Mouse (Mus musculus) stomach, embryonic 16.5 days (tissue): ENCODE results near the gene Cyp2d34. TPM values are rescaled to one million over a fixed set of nuclear protein-coding genes. Genes with fewer than 3 reads are reported as not detected.

Experiments used
- ATAC-seq: fragments of 200-750 bp; cut with Nextera tagmentation; 2 replicates; pipeline ENCODE4 v1.8.0; 2017; ENCODE audit warnings: moderate number of reproducible peaks, moderate TSS enrichment; ENCODE audit not compliant: insufficient read depth, low FRiP score
- H3K27ac ChIP-seq: fragments of 300-500 bp; sonication (generic); 2 replicates; pipeline ENCODE4 v1.5.1; 2014; ENCODE audit warnings: low read length
- H3K27me3 ChIP-seq: fragments of 300-500 bp; sonication (generic); 2 replicates; pipeline ENCODE4 v1.6.1; 2014; ENCODE audit warnings: low read length, control low read depth, mixed read lengths; ENCODE audit not compliant: control insufficient read depth, insufficient read depth
- H3K36me3 ChIP-seq: fragments of 300-500 bp; sonication (generic); 2 replicates; pipeline ENCODE4 v1.6.1; 2014; ENCODE audit warnings: low read length; ENCODE audit not compliant: control insufficient read depth, insufficient read depth
- H3K4me1 ChIP-seq: fragments of 300-500 bp; sonication (generic); 2 replicates; pipeline ENCODE4 v1.6.1; 2014; ENCODE audit warnings: low read length, control low read depth, mixed read lengths; ENCODE audit not compliant: control insufficient read depth, insufficient read depth
- H3K4me2 ChIP-seq: fragments of 300-500 bp; sonication (generic); 2 replicates; pipeline ENCODE4 v1.6.1; 2014; ENCODE audit warnings: low read depth, low read length, mixed read lengths
- H3K4me3 ChIP-seq: fragments of 300-500 bp; sonication (generic); replicated peaks from 2 replicates; pipeline ENCODE4 v1.5.1; 2014; ENCODE audit warnings: mild to moderate bottlenecking, low read length
- H3K9ac ChIP-seq: fragments of 300-500 bp; sonication (generic); 2 replicates; pipeline ENCODE4 v1.6.1; 2014; ENCODE audit warnings: low read length
- H3K9me3 ChIP-seq: fragments of 300-500 bp; sonication (generic); replicated peaks from 2 replicates; pipeline ENCODE4 v1.6.1; 2016; ENCODE audit warnings: low read length, control low read depth; ENCODE audit not compliant: control insufficient read depth
- WGBS: fragments of 180-500 bp; shearing (Covaris S2); extraction: QIAGEN DNeasy Blood & Tissue Kit; methylation state at CpG from one replicate; pipeline ENCODE4 v1.1.7; 2014; 5-methylcytosine and 5-hydroxymethylcytosine counted together
- polyA plus RNA-seq: library from polyadenylated mRNA; unstranded; fragments of >200 nt; fragmentation: Nextera tagmentation; extraction: Ambion mirVana; gene quantifications from 2 replicates; pipeline ENCODE4 v1.2.1, GENCODE M21; 2015

Gene Cyp2d34
- polyA plus RNA-seq = not detected in 2 replicates

GRCm38 (mm10) chr15:82620531-82621202 lies at the start of gene Cyp2d34:
TSS of gene Cyp2d34 (minus strand) at chr15:82620946.
- WGBS = 82% methylated on average over 7 of the region's 7 CpGs

GRCm38 (mm10) chr15:82656346-82656745 lies 35.6 kb upstream of the Cyp2d34 start:
- H3K4me2 ChIP-seq = no peak overlapping the region
- H3K27ac ChIP-seq = no peak overlapping the region
- H3K4me1 ChIP-seq = no peaks in the 10 kb centered on the region
- no peak overlapping the region for H3K9ac ChIP-seq
- ATAC-seq = no peak
- 55% methylated on average over 2 of the region's 2 CpGs for WGBS
- no peak overlapping the region for H3K4me3 ChIP-seq
- H3K36me3 ChIP-seq = no peaks in the 10 kb centered on the region
- H3K27me3 ChIP-seq = no peaks in the 10 kb centered on the region; the same call in 1 of the 2 replicates
- no peaks in the 10 kb centered on the region for H3K9me3 ChIP-seq

More at GRCm38 (mm10) chr15:82620531-82621202, at the start of gene Cyp2d34:
- H3K4me3 ChIP-seq = no peak within 1 kb of the TSS
- no peaks in the 10 kb centered on the region for H3K36me3 ChIP-seq
- H3K9me3 ChIP-seq = no peaks in the 10 kb centered on the region
- no peak within 1 kb of the TSS for H3K4me2 ChIP-seq
- no peak within 1 kb of the TSS for H3K27ac ChIP-seq
- H3K27me3 ChIP-seq = no peaks in the 10 kb centered on the region
- ATAC-seq = no peak
- H3K9ac ChIP-seq = no peak within 1 kb of the TSS
- H3K4me1 ChIP-seq = no peaks in the 10 kb centered on the region

DNA sequence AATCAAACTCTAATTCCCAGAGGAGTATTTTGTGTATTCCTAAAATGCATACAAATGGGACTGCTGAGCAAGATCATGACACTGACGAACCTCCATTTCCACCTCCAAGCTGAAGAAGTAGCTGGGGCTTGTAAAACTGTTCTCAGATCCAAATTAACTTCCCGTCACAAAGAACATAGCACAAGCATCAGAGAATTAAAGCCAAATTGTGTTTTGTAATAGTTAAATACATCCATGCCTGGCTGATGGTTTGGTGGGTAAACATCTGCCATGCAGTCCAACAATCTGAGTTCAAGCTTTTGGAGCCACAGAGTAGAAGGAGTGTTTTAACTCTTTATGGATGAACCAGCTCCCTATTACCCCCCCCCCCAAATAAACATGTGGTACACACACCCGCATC lies 23.6 kb upstream of the Cyp2d34 start:
- no peaks in the 10 kb centered on the region for H3K36me3 ChIP-seq
- H3K4me3 ChIP-seq = no peak overlapping the region
- no peak for ATAC-seq
- no peaks in the 10 kb centered on the region for H3K27me3 ChIP-seq
- H3K4me1 ChIP-seq = no peaks in the 10 kb centered on the region
- WGBS = 85% methylated on average over 3 of the region's 3 CpGs
- H3K4me2 ChIP-seq = no peak overlapping the region
- no peak overlapping the region for H3K27ac ChIP-seq
- H3K9ac ChIP-seq = no peak overlapping the region
- H3K9me3 ChIP-seq = no peaks in the 10 kb centered on the region

- ATAC-seq = no peak
- H3K27ac ChIP-seq = no peak overlapping the region
- no peak overlapping the region for H3K4me2 ChIP-seq
- whole genome bisulfite sequencing = 90% methylated on average over 5 of the region's 5 CpGs
- no peaks in the 10 kb centered on the region for H3K36me3 ChIP-seq
- no peaks in the 10 kb centered on the region for H3K27me3 ChIP-seq
- H3K9ac ChIP-seq = no peak overlapping the region
- H3K4me3 ChIP-seq = no peak overlapping the region
- no peaks in the 10 kb centered on the region for H3K4me1 ChIP-seq
- no peaks in the 10 kb centered on the region for H3K9me3 ChIP-seq
Measured at GRCm38 (mm10) chr15:82643771-82644170, 23.0 kb upstream of the Cyp2d34 start.

- H3K4me3 ChIP-seq = no peak overlapping the region
- no peak overlapping the region for H3K4me2 ChIP-seq
- no peaks in the 10 kb centered on the region for H3K9me3 ChIP-seq
- no peaks in the 10 kb centered on the region for H3K27me3 ChIP-seq
- WGBS = 78% methylated on average over 3 of the region's 3 CpGs
- H3K27ac ChIP-seq = no peak overlapping the region
- H3K4me1 ChIP-seq = no peaks in the 10 kb centered on the region
- ATAC-seq = no peak
- no peak overlapping the region for H3K9ac ChIP-seq
- no peaks in the 10 kb centered on the region for H3K36me3 ChIP-seq
Measured at GRCm38 (mm10) chr15:82642771-82643170, 22.0 kb upstream of the Cyp2d34 start.

DNA sequence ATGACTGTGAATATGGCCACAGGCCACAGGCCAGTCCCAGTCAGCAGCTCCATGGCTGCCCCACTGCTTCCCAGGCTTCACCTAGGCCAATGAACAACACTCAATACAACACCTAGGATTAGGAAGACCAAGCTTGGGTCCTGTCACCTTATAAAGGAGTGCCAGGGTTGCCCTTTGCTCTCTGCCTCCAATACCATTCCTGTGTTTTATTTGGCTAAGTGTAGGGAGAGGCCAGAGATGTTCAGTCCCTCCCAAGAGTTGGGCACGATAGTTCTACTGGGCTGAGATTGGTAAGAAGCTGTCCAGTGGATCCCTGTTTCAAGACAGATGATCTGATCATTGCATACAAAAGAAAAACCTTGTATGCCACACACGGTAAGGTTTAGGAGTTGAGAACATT lies 21.2 kb upstream of the Cyp2d34 start:
- no peaks in the 10 kb centered on the region for H3K27me3 ChIP-seq
- no peak overlapping the region for H3K9ac ChIP-seq
- no peak overlapping the region for H3K27ac ChIP-seq
- no peak overlapping the region for H3K4me2 ChIP-seq
- no peaks in the 10 kb centered on the region for H3K36me3 ChIP-seq
- H3K4me3 ChIP-seq = no peak overlapping the region
- no peaks in the 10 kb centered on the region for H3K9me3 ChIP-seq
- no peak for ATAC-seq
- WGBS = 76% methylated on average over 2 of the region's 2 CpGs
- H3K4me1 ChIP-seq = no peaks in the 10 kb centered on the region

DNA sequence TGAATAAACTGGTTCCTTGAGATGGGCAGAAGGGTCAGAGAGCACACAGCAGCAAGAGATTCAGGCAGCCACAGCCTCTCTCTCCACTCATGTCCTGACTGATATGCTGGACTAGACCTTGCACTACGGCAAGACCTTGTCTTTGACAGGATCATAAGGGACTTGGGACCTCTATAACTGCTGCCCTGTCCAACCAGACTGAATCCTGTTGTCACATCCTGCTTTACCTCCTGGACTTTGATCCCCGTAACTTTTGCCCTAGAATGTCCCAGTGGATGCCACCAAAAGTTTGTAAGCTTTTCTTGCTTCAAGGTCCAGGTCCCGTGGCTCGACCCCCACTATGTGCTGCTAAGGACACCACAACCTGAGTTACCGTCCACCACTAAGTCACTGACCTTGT lies 20.6 kb upstream of the Cyp2d34 start:
- 90% methylated on average over 5 of the region's 5 CpGs for WGBS
- Histone ChIP-seq H3K4me1 (no peaks in the 10 kb centered on the region), H3K4me2 (no peak overlapping the region), H3K36me3 (no peaks in the 10 kb centered on the region), H3K9ac (no peak overlapping the region), H3K27me3 (no peaks in the 10 kb centered on the region), H3K9me3 (no peaks in the 10 kb centered on the region), H3K27ac (no peak overlapping the region), H3K4me3 (no peak overlapping the region)
- ATAC-seq = no peak

GRCm38 (mm10) chr15:82640201-82640600 lies 19.5 kb upstream of the Cyp2d34 start:
- Histone ChIP-seq H3K4me1 (no peaks in the 10 kb centered on the region), H3K4me3 (no peak overlapping the region), H3K27me3 (no peaks in the 10 kb centered on the region), H3K4me2 (no peak overlapping the region), H3K9ac (no peak overlapping the region), H3K36me3 (no peaks in the 10 kb centered on the region), H3K9me3 (no peaks in the 10 kb centered on the region), H3K27ac (no peak overlapping the region)
- no peak for ATAC-seq
- 90% methylated on average over 7 of the region's 7 CpGs for WGBS

DNA sequence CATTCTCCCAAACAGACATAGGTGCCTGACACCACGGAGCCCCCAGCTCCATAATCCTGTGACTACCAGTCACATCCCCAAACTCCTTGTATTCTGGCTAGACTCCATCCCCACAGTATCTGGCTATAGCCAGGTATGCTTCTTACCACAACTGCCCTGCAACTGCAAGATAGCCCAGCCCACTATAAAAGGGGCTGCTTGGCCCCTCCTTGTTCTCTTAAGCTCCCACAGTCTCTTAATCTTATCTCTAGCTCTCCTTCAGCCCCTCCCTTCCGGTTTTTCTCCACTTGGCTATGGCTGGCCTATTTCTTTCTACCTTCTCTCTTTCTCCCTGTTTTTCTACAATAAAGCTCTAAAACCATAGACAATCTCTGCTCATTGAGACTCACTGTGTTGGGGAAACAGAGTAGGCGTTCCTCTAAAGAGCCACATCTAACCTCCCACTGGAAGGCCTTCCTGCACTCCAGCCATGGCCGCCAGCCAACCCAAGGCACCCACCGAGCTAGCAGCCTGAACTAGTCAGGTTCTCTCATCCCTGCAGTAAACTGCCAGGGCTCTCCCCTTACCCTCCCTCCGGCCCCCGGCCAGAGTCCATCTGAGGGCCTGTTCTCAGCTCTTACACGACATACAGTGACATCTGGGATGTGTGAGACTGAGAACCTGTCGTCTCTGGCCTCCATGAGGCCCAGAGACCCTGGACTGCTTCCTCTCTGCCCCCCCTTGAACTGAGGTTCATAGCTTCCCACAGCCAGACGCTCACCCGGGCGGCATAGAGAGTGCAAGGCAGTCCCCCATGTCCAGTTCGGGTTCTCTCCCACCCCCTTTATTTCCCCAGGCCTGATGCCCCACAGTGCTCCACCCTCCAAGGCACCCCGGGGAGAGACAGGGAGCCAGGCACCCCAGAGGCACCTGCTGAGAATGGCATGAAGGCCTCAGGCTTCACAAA lies 16.7 kb upstream of the Cyp2d34 start:
- no peak for ATAC-seq
- H3K27me3 ChIP-seq = no peaks in the 10 kb centered on the region

More for the DNA sequence above, 16.7 kb upstream of the Cyp2d34 start:
- Histone ChIP-seq H3K36me3 (no peaks in the 10 kb centered on the region), H3K4me1 (no peaks in the 10 kb centered on the region), H3K9ac (no peak overlapping the region), H3K4me3 (no peak overlapping the region), H3K4me2 (no peak overlapping the region), H3K27ac (no peak overlapping the region), H3K9me3 (no peaks in the 10 kb centered on the region)
- WGBS = 77% methylated on average over 14 of the region's 14 CpGs
